8 mouse cellular contexts compared by ENCODE assay signal in the genomic region with DNA sequence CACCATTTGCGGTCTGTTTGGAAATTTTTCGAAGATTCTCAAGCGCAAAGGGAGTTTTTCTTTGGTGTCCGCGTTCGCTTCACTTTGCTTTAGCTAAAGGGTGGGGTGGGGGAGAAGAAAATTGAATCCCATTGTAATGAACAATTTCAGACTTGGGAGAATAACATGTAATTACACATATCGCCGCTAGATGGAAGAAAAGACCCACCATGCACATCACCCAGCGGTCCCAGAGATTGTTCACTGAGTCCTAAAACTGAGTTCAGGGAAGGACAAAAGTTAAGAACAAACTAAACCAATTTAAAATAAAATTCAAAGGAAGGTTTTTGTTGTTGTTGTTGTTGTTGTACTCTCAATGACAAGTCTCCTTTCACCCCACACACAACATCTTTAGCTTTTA.
DNase-seq lines count a peak whose midpoint lies in the region; ATAC-seq lines count a peak whose summit lies in the region.

No protein-coding gene starts in this region.

- 10% methylated on average over 9 of the region's 9 CpGs for WGBS in forebrain, embryonic 15.5 days
- WGBS in heart, embryonic 12.5 days = 12% methylated on average over 9 of the region's 9 CpGs

- no peak overlapping the region for H3K9ac ChIP-seq in forebrain, embryonic 15.5 days (replicated peaks)
- H3K9ac ChIP-seq in heart, embryonic 12.5 days = no peak overlapping the region

- H3K4me1 ChIP-seq in forebrain, embryonic 15.5 days = no peaks in the 10 kb centered on the region
- H3K4me1 ChIP-seq in heart, embryonic 12.5 days (replicated peaks) = no peaks in the 10 kb centered on the region

- no peak overlapping the region for H3K4me3 ChIP-seq in forebrain, embryonic 15.5 days
- no peak overlapping the region for H3K4me3 ChIP-seq in heart, embryonic 12.5 days

- no peak for ATAC-seq in cerebellum, adult (ENCODE audit: insufficient number of reproducible peaks, low FRiP score, low TSS enrichment)
- peak; percentile 92 for ATAC-seq in forebrain, embryonic 15.5 days (replicated peaks)
- peak; percentile 92 for ATAC-seq in megakaryocyte progenitor cell, adult 5-6 weeks (replicated peaks; ENCODE audit: poor library complexity)
- ATAC-seq in heart, embryonic 12.5 days (ENCODE audit: insufficient number of reproducible peaks, low FRiP score) = no peak

- H3K9me3 ChIP-seq in forebrain, embryonic 15.5 days = no peaks in the 10 kb centered on the region
- no peaks in the 10 kb centered on the region for H3K9me3 ChIP-seq in heart, embryonic 12.5 days (replicated peaks)

- no peaks in the 10 kb centered on the region for H3K27me3 ChIP-seq in forebrain, embryonic 15.5 days
- no peaks in the 10 kb centered on the region for H3K27me3 ChIP-seq in heart, embryonic 12.5 days (replicated peaks)

- no peak overlapping the region for H3K27ac ChIP-seq in forebrain, embryonic 15.5 days (replicated peaks)
- H3K27ac ChIP-seq in heart, embryonic 12.5 days (ENCODE audit: poor library complexity, severe bottlenecking) = no peak overlapping the region

- no peaks in the 10 kb centered on the region for H3K36me3 ChIP-seq in forebrain, embryonic 15.5 days
- H3K36me3 ChIP-seq in heart, embryonic 12.5 days = no peaks in the 10 kb centered on the region

- peak; percentile 20 to 35 for DNase-seq in cerebellum, adult 18-20 months
- DNase-seq in right cerebral cortex, adult 18-20 months = peak; percentile 26
- DNase-seq in right cerebral cortex, postnatal 36 days (ENCODE audit: low spot score in 2 of 2) = no peak
- DNase-seq in c-Kit-positive CD71-positive TER-119-positive erythroid progenitor cells, embryonic 14.5 days (ENCODE audit: low spot score) = no peak

- H3K4me2 ChIP-seq in forebrain, embryonic 15.5 days (replicated peaks) = no peak overlapping the region
- H3K4me2 ChIP-seq in heart, embryonic 12.5 days = no peak overlapping the region

Comparison
In these comparisons a context has a peak if more than half of its experiments do, and no peak if none do; other contexts are left out.
1. DNase-seq: peak in cerebellum, adult 18-20 months (2 of 2) and right cerebral cortex, adult 18-20 months (single experiment); none in right cerebral cortex, postnatal 36 days (0 of 2) and c-Kit-positive CD71-positive TER-119-positive erythroid progenitor cells, embryonic 14.5 days (single experiment).
2. ATAC-seq: peak in forebrain, embryonic 15.5 days (single experiment) and megakaryocyte progenitor cell, adult 5-6 weeks (single experiment); none in cerebellum, adult (single experiment) and heart, embryonic 12.5 days (single experiment).